Mouse (Mus musculus) ZHBTc4 (cell line): ENCODE measurements around the gene R3hdm2.

Source experiments
- DNase-seq: peaks from one replicate; pipeline ENCODE4 v3.0.0-alpha.2; 2011; ENCODE audit warnings: low read depth, low spot score

Gene R3hdm2

DNA sequence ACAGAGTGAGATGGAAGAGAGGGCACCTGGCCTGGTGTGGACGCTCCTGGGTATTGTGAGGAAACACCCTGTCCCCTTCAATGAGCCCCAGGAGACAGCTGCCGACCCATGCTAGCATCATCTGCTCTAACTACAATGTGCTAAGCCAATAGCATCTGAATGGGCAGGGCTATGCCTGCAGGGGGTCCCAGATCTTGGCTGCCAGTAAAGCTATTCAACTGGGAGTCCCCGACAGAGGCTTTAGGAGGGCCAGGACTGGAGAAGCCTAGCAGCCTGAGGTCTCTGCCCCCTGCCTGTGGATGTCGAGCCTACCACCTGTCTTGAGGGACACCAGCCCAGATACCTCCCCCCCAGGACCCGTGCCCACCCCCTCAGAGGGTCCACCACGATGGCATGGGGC is 162.6 kb downstream of the R3hdm2 start:
- no peak for DNase-seq

DNA sequence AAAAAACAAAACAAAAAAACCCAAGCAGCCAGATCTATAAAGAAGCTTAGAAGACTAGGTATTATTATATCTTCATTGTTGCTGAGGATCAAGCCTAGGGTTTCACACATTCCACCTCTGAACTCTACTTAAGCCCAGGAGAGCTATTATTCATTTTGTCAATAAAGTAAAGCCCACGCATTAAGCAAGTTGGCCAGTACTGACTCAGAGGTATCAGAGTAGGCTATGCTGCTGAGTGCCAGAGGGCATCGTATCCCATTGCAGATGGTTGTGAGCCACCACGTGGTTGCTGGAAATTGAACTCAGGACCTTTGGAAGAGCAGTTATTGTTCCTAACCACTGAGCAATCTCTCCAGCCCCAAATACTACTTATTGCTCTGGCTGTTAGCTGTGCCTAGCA is 163.8 kb downstream of the R3hdm2 start:
- no peak for DNase-seq

DNA sequence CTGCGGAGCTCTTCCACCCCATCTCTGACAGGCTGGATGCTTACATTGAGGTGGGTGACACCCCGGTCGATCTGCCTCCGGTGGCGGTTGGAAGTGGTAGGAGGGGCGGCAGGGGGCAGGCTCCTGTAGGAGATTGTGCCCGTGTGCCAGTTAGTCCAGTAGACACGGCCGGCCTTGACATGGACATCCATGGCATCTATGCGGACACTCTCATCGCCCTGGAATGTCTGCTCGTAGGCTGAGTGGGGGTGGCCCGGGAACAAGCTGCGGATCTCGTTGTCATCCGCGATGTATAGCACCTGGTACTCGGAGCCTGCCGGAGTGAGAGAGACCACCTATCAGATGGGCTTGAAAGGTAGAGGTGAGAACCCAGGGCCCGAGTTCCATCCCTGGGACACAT is 164.2 kb downstream of the R3hdm2 start:
- no peak for DNase-seq

DNA sequence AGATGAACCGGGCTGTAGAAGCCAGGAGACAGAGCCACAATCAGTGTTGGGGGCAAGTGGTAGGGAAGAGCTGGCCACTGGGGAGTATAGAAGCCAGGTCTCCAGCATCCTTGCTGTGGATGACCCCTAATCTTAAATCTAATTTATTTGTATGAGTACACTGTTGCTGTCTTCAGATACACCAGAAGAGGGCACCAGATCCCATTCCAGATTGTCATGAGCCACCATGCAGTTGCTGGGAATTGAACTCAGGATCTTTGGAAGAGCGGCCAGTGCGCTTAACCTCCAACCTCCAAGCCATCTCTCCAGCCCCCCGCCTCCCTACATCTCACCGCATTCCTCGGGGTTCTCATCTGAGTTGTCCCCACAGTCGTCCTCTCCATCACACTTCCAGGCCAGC is 166.4 kb downstream of the R3hdm2 start:
- peak; percentile 59 for DNase-seq

DNA sequence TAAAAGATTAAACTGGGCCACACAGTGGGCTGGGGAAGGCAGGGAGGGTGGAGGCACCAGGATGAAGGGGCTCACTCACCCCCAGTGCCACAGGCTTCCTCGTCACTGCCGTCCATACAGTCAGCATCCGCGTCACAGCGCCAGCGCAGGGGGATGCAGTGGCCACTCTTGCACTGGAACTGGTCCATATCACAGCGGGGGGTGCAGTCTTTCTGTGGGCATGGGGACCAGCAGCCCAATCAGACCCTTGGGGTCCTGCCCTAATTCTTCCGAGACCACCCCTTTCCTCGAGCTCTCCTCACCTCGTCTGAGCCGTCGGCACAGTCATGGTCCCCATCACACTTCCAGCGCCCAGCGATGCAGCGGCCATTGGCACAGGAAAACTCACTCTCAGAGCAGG is 168.1 kb downstream of the R3hdm2 start:
- DNase-seq, result no peak
